Mouse (Mus musculus) Patski (cell line): ENCODE measurements around the gene Olfr1246. TPM values are rescaled to one million over a fixed set of nuclear protein-coding genes. Genes with fewer than 3 reads are reported as not detected.
"Not testable (repeated sequence)": the region's sequence is repeated elsewhere in the genome, so short reads cannot be mapped to it uniquely, and the experiment has no call there.

Experiments used
- ATAC-seq: fragments of 100-300 bp; one replicate; pipeline ENCODE4 v1.8.0; 2021
- CTCF ChIA-PET: fragments of 350-600 bp; sonication (Branson Sonifier 250); formaldehyde crosslinking; loops from one replicate; lab custom pipeline; 2022; ENCODE audit warnings: inconsistent platforms; lab: Charles Lee
- POLR2A ChIA-PET: fragments of 350-600 bp; sonication (Branson Sonifier 250); formaldehyde crosslinking; loops from one replicate; lab custom pipeline; 2022; ENCODE audit warnings: antibody characterized with exemption, inconsistent platforms; lab: Charles Lee
- DNase-seq: peaks from one replicate; pipeline ENCODE4 v3.0.0-alpha.2; 2011; ENCODE audit warnings: low read depth, low spot score
- H3K27me3 ChIP-seq: fragments of 371-371 bp; one replicate; pipeline ENCODE4 v1.5.1; 2021
- CTCF ChIP-seq: fragments of 100-300 bp; IDR thresholded peaks from one replicate; pipeline ENCODE4 v1.5.1; 2021
- in situ Hi-C: fragments of 300-500 bp; cut with MboI; formaldehyde crosslinking; loops from 3 replicates; pipeline ENCODE4 v1.11.1; 2018; ENCODE audit warnings: low pct_unique_long_range_greater_than_20kb, mixed read lengths
- polyA plus RNA-seq: library from polyadenylated mRNA; unstranded; gene quantifications from one replicate; pipeline ENCODE4 v1.2.3, GENCODE M21; 2021

Olfr1246 gene
- polyA plus RNA-seq, result not detected

DNA sequence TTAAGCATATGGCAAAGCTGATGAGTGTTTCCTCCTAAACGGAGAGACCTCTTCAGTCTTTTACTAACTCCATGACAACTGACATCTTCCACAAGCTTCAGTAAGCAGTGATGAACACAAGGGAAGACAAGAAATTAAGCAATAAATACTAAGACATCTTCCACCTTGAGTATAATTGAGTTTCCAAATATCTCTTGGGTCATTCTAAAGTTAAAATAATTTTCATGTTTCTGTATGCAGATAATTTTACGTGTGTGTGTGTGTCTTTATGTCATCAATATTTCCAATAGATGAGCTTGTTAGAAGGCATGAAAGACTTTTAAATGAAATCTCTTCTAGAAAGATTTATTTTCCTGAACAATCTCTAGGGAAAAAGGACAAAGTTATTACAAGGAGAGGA is at the start of gene Olfr1246:
Gene Olfr1246, minus strand, starts transcription at position 101 of the 400 bp plus-strand sequence.
- H3K27me3 ChIP-seq, result no peaks in the 10 kb centered on the region
- ChIA-PET POLR2A (no interaction called here), CTCF (no interaction called here)
- in situ Hi-C loops, result no loop called here
- no peak for TF ChIP-seq CTCF
- DNase-seq (no peak), ATAC-seq (no peak)

GRCm38 (mm10) chr2:89634883-89635282 is 41.9 kb upstream of the Olfr1246 start, which contains the start of gene Olfr1249:
Gene Olfr1249 (minus strand): TSS chr2:89634983.
- TF ChIP-seq CTCF, result no peak
- ChIA-PET CTCF (no interaction called here), POLR2A (no interaction called here)
- in situ Hi-C loops, result no loop called here
- no peaks in the 10 kb centered on the region for H3K27me3 ChIP-seq
- no peak for ATAC-seq
- DNase-seq, result no peak

- in situ Hi-C loops, ATAC-seq, POLR2A ChIA-PET, CTCF ChIA-PET, DNase-seq, H3K27me3 ChIP-seq: not testable (repeated sequence)
Measured at GRCm38 (mm10) chr2:89618145-89618544, 25.2 kb upstream of the Olfr1246 start, which contains the start of gene Olfr1248. Gene Olfr1248 (minus strand): TSS chr2:89618245.

- ChIA-PET POLR2A (no interaction called here), CTCF (no interaction called here)
- TF ChIP-seq CTCF, result no peak
- in situ Hi-C loops, result no loop called here
- ATAC-seq (no peak), DNase-seq (no peak)
- H3K27me3 ChIP-seq, result no peaks in the 10 kb centered on the region
Measured at GRCm38 (mm10) chr2:89614030-89614429, 21.1 kb upstream of the Olfr1246 start, which contains the start of gene Olfr1247. Gene Olfr1247 (minus strand): TSS chr2:89614130.

GRCm38 (mm10) chr2:89578347-89578746 is 14.6 kb downstream of the Olfr1246 start, which contains the start of gene Olfr1245:
Gene Olfr1245 (minus strand): TSS chr2:89578447.
- ChIA-PET POLR2A (no interaction called here), CTCF (no interaction called here)
- no peak for ATAC-seq
- no peak for TF ChIP-seq CTCF
- in situ Hi-C loops, result no loop called here
- no peak for DNase-seq
- no peaks in the 10 kb centered on the region for H3K27me3 ChIP-seq

- DNase-seq, POLR2A ChIA-PET, H3K27me3 ChIP-seq, ATAC-seq, CTCF ChIA-PET, in situ Hi-C loops: not testable (repeated sequence)
Measured at GRCm38 (mm10) chr2:89562706-89563105, 30.3 kb downstream of the Olfr1246 start.

GRCm38 (mm10) chr2:89544516-89544915 is 48.4 kb downstream of the Olfr1246 start:
- ATAC-seq (no peak), DNase-seq (no peak)
- ChIA-PET POLR2A (no interaction called here), CTCF (no interaction called here)
- no peaks in the 10 kb centered on the region for H3K27me3 ChIP-seq
- TF ChIP-seq CTCF, result no peak
- in situ Hi-C loops, result loop anchor here (10.0 kb wide), 1 partner anchor 1190 kb away; no protein-coding TSS in a partner anchor

GRCm38 (mm10) chr2:89539923-89540322 is 53.0 kb downstream of the Olfr1246 start:
- CTCF ChIA-PET, result no interaction called here
- POLR2A ChIA-PET, result no interaction called here
- in situ Hi-C loops, result loop anchor here (10.0 kb wide), 1 partner anchor 1185 kb away; no protein-coding TSS in a partner anchor
- ATAC-seq (no peak), DNase-seq (no peak)
- H3K27me3 ChIP-seq, result no peaks in the 10 kb centered on the region
- TF ChIP-seq CTCF, result no peak

Other genes with a start within 250 kb of the Olfr1246 start
- not detected for gene Olfr1234, start 228.3 kb downstream of the Olfr1246 start, polyA plus RNA-seq
- gene Olfr1238, start 183.5 kb downstream of the Olfr1246 start, polyA plus RNA-seq, result not detected
- not detected for gene Olfr1239, start 172.8 kb downstream of the Olfr1246 start, polyA plus RNA-seq
- gene Olfr1240, start 150.2 kb downstream of the Olfr1246 start, polyA plus RNA-seq, result not detected
- not detected for gene Olfr1241, start 106.0 kb downstream of the Olfr1246 start, polyA plus RNA-seq
- gene Olfr1242, start 94.8 kb downstream of the Olfr1246 start, polyA plus RNA-seq, result not detected
- gene Olfr1243, start 61.7 kb downstream of the Olfr1246 start, polyA plus RNA-seq, result not detected
- not detected for gene Olfr1245, start 14.7 kb downstream of the Olfr1246 start, polyA plus RNA-seq
- gene Olfr1247, start 21.0 kb upstream of the Olfr1246 start, polyA plus RNA-seq, result 0.09 TPM
- not detected for gene Olfr1248, start 25.1 kb upstream of the Olfr1246 start, polyA plus RNA-seq
- gene Olfr1249, start 41.8 kb upstream of the Olfr1246 start, polyA plus RNA-seq, result not detected
- not detected for gene Olfr1250, start 68.3 kb upstream of the Olfr1246 start, polyA plus RNA-seq
- not detected for gene Olfr1251, start 78.8 kb upstream of the Olfr1246 start, polyA plus RNA-seq
- gene Olfr1252, start 131.9 kb upstream of the Olfr1246 start, polyA plus RNA-seq, result not detected
- gene Olfr1253, start 163.9 kb upstream of the Olfr1246 start, polyA plus RNA-seq, result not detected
- gene Olfr1254, start 200.5 kb upstream of the Olfr1246 start, polyA plus RNA-seq, result not detected
- not detected for gene Olfr1255, start 218.9 kb upstream of the Olfr1246 start, polyA plus RNA-seq
- gene Olfr1256, start 248.4 kb upstream of the Olfr1246 start, polyA plus RNA-seq, result 0.01 TPM